Mouse (Mus musculus): ENCODE measurements at regions not wholly inside any gene's neighbourhood (a gene's known extent, or its start where the extent isn't known, plus 50 kb on each side); places are given as distances from the start of the nearest gene placed in this dataset.
A peak's percentile ranks its signal among the peaks of the same experiment; 100 is the strongest.

GRCm38 (mm10) chr1:154956625-154957031, 72.3 kb upstream of the Cacna1e start:
- H3K4me2 ChIP-seq (ENCODE audit: low read length) = no peak overlapping the region

GRCm38 (mm10) chr1:154952679-154953078, 68.4 kb upstream of the Cacna1e start:
- WGBS = 79% methylated on average over 2 of the region's 2 CpGs
- no peak overlapping the region for H3K9ac ChIP-seq (replicated peaks; ENCODE audit: low read depth, low read length)
- H3K4me2 ChIP-seq (ENCODE audit: low read length) = no peak overlapping the region
- no peaks in the 10 kb centered on the region for H3K36me3 ChIP-seq (ENCODE audit: control insufficient read depth, insufficient read depth)
- H3K27me3 ChIP-seq (replicated peaks; ENCODE audit: control insufficient read depth, insufficient read depth, low read length) = no peaks in the 10 kb centered on the region
- H3K4me3 ChIP-seq (replicated peaks; ENCODE audit: low read length) = no peak overlapping the region
- no peaks in the 10 kb centered on the region for H3K9me3 ChIP-seq (ENCODE audit: control insufficient read depth, low read length)
- H3K4me1 ChIP-seq (replicated peaks; ENCODE audit: control insufficient read depth, insufficient read depth, low read length) = peaks cover 7% of the 10 kb centered on the region; the same call in 1 of the 2 replicates
- peak; percentile 41; the same call in 1 of the 2 replicates for ATAC-seq
- no peak overlapping the region for H3K27ac ChIP-seq (ENCODE audit: low read length)

More at GRCm38 (mm10) chr1:154956625-154957031, 72.3 kb upstream of the Cacna1e start:
- peaks cover 7% of the 10 kb centered on the region; the same call in 1 of the 2 replicates for H3K4me1 ChIP-seq (replicated peaks; ENCODE audit: control insufficient read depth, insufficient read depth, low read length)
- H3K36me3 ChIP-seq (ENCODE audit: control insufficient read depth, insufficient read depth) = no peaks in the 10 kb centered on the region
- 16% methylated on average over 5 of the region's 5 CpGs for WGBS
- H3K27ac ChIP-seq (ENCODE audit: low read length) = no peak overlapping the region
- H3K9me3 ChIP-seq (ENCODE audit: control insufficient read depth, low read length) = no peaks in the 10 kb centered on the region
- peak; percentile 43 for ATAC-seq
- no peak overlapping the region for H3K9ac ChIP-seq (replicated peaks; ENCODE audit: low read depth, low read length)
- no peak overlapping the region for H3K4me3 ChIP-seq (replicated peaks; ENCODE audit: low read length)
- H3K27me3 ChIP-seq (replicated peaks; ENCODE audit: control insufficient read depth, insufficient read depth, low read length) = no peaks in the 10 kb centered on the region

Measured in forebrain, embryonic 16.5 days (tissue).